Mouse (Mus musculus): Measurements from ENCODE around the gene Ptprs.

Ptprs gene

DNA sequence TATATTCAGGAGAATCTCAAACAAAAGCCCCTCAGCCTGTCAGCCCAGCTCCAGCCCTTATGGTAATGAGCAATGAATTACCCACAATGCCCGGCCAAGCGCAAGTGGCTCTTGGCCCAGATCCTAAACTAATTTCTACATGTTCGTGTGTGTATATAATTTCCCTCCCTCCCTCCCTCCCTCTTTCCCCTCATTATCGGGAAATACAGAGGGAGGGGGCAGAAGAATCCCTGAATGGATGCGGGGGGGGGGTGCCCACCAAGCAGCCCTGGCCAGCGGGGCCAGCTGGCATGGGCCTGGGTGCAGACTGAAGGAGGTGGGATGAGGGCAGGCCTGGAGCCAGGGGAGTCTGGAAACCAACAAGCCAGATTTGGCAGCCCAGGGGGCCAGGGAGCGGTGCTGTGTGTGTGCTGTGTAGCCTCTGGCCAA is 8.8 kb downstream of the Ptprs start:
- no peak for DNase-seq (ENCODE audit: low spot score)

DNA sequence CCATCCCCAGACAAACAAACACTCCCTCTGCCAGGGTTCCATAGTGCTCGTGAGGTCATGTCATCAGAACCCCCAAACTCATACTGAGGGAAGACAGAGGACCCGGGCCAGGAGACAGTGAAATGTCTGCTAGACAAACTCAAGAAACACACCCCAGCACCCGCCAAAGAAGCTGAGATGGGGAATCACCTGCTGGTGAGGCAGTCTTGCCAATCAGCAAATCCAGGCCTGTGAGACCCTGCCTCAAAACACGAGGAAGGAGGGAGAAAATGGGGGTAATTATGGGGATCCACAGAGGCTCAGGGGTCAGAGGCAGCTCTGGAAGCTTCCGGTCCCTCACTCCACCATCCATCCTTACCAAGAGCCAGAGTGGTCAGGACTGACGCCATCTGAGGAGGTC is 9.5 kb downstream of the Ptprs start:
- no peak for DNase-seq (ENCODE audit: low spot score)

DNA sequence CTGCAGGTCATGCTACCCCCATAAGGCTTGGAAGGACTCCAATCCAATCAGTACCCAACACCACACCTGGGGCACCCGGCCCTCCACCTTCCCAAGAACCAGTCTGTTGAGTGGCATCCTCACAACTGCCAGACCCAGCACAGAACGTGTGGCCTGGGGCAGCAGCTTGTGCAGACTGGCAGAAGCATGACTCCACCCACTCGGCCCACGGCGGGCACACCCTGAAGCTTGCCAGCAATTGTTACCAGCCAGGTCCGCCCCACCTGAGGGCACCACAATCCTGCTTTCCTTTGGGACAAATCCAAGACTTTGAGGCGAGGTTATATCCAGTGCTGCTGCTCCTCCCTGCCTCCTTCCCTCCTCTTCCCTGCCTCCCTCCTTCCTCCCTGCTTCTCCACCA is 11.5 kb downstream of the Ptprs start:
- no peak for DNase-seq (ENCODE audit: low spot score)

DNA sequence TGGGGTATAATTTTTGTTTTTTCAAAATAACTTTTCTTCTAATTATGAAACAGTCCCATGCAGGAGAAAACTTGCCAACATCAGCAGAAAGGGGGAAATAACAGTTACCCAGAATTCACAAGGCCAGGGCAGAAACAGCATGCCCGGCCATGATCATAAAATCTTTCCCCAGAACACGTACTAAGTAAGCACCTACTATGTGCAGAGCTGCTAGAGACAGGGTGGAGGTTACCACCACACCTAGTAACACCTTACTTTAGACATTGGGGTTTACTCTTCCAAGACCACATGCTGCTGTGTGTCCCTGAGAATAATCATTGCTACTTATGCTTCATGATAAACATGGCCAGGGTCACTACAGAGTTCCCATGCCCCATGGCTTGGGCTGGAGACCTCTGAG is 11.9 kb downstream of the Ptprs start:
- DNase-seq (ENCODE audit: low spot score) = no peak

DNA sequence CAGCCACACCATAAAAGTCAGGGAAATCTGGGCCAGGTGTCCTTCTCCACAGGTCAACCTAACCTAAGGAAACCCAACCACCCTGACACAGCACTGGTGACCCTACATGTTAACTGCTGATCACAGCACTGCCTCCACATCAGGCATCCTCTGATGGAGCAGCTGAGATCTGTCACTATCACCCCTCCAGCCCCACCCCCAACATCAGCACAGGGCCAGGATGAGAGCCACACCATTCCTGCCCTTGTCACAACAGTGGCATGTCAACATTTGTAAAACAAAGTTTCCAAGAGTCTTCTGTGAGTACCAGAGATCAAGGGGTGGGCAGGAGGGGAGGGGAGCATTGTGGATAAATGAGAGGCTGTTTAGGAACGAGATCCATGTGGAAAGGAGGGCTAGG is 12.8 kb downstream of the Ptprs start:
- no peak for DNase-seq (ENCODE audit: low spot score)

DNA sequence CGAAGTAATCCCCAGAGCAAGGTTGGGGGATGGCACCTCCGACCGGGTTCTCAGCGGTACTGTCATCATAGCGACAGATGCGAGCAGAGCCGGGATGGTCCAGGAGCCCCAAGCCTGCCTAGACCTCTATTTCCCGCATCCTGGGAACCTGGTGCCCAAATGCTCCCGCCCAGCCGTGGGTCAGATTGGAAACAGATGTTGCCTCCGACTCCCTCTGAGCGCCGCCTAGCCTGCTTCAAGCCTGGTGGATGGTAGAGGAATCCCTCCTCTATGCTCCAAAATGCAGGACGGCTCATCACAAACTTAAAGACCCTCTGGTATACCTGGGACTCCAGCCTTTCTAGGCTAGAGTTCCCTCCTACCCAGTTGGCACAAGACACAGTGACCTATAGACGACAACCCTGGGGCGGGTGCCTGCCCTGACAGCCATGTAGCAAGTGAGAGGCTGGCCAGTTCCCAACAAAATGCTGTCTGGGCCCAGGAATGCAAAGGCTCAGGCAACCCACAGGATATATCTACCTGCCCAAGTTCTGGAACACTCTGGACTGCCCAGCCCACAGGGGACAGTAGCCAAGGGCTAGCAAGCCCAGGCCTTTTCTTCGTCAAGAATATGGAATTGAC is 13.3 kb downstream of the Ptprs start:
- no peak for DNase-seq (ENCODE audit: low spot score)

DNA sequence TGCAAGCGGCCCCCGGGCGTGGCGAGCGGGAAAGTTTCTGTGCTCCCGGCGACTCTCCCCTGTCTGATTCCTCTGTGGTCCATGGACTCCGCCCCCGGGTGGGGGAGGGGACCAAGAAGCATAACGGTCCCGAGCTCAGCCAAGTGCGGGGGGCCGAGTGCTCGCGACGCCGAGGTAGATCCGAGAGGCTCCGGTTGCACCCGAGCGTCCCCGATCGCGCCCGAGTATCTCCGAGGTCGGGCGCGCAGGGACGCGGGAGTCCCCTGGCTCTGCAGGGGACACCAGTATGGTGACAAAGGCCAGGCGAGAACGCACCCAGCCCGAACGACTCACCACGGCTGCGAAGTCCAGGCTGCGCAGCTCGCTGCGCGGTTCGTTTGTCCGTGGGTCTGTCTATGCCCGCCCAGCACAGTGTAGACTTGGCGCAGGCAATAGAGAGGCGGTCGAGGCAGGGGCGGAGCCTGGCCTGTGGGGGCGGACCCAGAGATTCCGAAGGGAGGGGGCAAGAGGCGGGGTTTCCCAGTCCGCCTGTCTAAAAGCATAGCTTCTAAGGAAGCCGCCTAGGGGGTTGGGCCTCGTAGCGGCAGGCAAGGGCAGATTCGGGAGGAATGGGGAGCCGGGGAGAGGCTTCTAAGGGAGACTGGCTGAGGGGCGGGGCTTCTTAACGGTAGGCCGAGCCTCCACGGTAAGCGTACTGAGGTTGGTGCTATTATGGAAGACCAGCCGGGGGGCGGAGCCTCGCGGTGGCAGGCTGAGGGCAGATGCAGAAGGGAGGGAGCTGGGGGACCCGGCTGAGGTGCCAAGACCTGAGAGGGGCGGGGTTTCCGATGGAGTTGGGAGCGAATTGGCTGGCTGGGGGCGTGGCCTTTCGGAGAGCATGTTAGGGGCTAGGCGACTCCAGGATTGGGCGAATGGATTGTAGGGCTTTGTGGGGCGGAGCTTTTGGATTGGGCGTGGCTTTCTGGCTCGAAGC is 14.2 kb downstream of the Ptprs start:
- peak; percentile 99 for DNase-seq (ENCODE audit: low spot score)

DNA sequence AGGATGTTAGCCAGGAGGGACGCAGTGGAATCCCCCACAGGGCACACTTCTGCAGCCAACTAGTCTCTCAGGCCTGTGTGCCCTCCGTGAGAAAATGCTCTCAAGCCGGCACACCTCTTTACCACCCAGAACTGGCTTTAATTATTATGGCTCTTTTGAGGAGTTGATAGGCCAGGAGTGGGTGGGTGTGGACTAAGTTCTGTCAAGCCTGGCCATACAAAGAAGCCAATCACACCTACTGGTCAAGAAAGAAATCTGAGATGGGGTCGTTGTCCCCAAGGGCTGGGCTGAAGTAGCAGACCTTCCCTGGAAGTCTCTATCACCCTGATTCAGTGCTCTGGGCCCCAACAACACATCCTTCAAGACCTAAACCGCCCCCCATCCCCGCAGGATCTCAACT is 15.4 kb downstream of the Ptprs start:
- no peak for DNase-seq (ENCODE audit: low spot score)

DNA sequence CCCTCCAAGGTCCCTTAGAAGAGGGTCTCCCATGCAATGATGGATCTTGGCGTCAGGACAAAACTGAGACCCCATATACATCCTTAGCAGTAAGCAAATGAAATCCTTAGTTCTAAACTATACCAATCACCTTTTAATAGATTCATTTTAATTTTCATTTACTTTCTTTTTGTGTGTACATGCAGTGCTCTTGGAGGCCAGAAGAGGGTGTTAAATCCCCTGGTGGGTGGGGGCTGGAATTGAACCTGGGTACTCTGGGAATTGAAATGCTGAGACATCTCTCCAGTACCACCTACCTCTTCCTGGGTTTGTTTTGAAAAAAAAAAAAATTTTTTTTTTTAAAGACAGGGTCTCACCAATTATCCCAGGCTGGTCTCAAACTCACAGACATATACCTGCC is 18.8 kb downstream of the Ptprs start:
- DNase-seq (ENCODE audit: low spot score) = no peak

DNA sequence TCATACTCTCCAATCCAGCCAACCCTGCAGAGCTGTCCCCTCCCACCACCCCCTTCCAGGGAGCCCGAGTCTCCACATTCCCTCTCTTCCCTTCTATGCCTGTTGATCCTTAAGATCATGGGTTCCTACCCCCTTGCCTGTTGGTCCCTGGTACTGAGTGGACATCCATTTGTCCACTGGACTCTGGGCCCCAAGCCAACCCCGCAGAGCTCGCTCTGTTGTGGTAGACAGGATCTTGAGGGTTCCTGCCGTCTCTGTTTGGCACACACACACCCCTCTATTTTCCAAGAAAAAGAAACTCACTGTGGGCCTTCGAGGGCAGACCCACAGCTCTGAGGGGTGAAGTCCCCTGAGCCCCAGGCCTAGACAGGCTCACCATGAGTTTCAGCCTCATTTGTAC is 19.9 kb downstream of the Ptprs start:
- DNase-seq (ENCODE audit: low spot score) = no peak

DNA sequence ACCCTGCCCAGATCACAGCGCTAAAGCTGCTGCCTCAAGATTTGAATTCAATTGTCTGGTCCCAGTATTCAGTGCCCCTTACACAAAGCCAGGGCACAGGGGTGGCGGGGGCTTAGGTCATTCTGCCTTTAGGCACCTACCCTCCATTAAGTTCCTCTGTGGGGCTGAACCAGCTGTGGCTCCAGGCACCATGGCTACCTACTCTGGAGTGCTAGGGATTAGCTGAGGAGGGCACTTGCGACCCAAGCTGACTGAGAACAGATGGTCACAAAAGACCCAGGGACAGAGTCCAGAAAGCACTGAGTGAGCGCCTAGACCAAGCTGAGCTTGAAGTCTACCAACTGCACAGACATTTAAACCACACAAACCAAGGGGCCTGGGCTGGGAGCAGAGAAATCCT is 22.6 kb downstream of the Ptprs start:
- no peak for DNase-seq (ENCODE audit: low spot score)

DNA sequence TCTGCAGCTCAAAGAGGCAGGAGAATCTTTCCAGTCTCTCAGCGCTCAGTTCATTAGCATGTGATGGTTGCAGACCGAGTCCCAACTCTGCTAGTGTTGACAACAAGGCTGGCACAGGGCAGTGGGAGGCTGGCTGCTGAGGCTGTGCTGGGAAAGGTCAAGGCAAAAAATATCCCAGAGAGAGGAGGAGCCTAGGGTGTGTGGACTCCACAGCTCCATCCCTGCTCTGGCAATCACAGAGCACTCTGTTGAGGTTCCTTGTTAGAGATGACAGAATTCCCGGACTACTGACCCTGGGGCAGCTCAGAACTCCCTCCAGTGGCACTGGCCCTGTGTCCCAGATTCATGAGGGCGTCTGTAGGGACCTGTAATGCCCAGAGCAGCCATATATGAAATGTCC is 23.0 kb downstream of the Ptprs start:
- no peak for DNase-seq (ENCODE audit: low spot score)

DNA sequence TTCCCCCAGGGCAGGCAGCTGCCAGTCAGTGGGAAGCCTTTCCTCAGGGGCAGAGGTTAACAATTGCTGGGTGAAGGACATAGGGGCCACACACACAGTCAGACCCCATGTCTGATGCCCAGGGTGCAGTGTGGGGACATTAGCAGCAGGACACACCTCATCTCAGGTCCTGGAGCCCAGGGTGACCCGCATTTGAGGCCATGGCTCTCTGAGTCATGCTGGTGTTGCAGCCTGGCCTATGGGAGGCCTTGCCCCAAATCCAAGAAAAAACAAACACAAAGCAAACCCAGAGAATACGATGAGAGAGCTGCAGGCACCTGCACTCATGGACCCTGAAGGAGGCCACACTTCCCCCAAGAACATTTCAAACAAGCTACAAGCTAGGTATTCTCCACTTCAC is 28.6 kb downstream of the Ptprs start:
- DNase-seq (ENCODE audit: low spot score) = no peak

DNA sequence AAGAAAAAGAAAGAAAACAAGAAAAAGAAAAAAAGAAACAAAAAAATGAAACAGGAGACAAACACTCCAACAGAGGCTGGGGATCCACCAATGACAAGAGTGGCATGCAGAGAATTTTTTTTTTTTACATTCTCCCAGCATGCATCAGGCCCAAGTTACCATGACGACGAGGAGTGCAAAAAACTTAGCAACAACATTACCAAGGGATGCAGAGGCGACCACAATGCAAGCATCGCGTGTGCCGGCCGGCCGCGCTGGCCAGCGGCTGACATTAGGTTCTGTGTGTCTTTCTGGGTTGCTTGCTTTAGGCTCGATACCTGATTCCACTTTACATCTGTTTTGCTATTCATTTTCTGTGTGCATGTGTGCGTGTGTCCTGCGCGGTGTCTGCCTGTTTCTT is 30.9 kb downstream of the Ptprs start:
- no peak for DNase-seq (ENCODE audit: low spot score)

DNA sequence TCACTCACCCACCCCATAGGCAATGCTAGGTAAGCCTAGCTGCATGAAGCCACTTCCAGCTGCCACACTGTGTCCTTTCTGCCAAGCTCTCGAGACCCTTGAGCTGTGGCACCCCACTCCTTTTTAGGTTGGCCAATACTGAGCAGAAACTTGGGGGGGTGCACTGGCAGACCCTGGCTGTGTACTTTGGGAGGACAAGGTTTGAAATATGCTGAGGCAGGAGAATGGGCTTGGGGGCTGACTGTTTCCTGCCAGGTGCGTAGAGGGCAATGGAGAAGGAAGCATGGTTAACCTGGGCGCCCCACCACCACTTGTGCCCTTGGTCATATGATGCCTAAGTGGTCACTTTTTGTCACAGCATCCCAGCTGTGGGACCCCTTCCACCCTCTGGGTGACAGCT is 31.5 kb downstream of the Ptprs start:
- no peak for DNase-seq (ENCODE audit: low spot score)

DNA sequence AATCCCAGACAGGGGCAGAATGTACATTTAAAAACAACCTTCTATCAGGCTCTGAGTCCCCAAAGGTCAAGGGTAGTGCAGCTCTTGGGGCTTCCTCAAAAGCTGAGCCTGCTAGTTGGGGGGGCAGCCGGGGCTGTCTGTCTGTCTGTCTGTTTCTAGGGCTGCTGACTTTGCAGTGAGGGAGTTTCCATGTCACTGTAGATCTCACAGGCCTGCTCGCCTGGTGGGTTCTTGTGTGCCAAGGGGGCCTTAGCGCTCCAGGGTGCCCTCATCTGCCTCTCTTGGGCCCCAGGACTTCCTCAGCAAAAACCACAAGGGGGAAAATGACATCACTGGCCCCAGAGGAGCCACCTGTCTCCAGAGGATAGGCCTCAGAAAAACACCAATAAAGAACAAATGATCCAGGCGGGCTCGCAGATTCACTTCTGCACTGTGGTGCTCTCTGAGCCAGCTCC is 32.9 kb downstream of the Ptprs start:
- no peak for DNase-seq (ENCODE audit: low spot score)

DNA sequence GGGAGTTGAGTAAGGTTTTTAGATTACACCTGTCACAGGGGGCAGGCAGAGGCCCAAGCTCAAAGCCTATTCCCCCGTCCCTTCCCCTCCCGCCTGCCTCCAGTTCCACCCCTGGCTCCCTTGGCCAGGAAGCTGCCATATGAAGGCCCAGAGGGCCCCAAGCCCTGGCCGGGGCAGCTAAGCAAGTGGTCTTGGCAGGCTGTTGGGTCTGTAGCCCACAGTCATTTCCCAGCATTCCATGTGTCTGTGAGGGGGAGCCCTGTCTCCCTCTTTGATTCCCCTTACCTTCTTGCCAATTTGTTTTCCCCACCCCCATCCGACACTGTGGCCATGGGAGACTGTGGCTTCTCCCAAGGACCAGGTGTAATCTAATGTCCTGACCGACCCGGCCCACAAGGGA is 34.0 kb downstream of the Ptprs start:
- DNase-seq (ENCODE audit: low spot score) = no peak

DNA sequence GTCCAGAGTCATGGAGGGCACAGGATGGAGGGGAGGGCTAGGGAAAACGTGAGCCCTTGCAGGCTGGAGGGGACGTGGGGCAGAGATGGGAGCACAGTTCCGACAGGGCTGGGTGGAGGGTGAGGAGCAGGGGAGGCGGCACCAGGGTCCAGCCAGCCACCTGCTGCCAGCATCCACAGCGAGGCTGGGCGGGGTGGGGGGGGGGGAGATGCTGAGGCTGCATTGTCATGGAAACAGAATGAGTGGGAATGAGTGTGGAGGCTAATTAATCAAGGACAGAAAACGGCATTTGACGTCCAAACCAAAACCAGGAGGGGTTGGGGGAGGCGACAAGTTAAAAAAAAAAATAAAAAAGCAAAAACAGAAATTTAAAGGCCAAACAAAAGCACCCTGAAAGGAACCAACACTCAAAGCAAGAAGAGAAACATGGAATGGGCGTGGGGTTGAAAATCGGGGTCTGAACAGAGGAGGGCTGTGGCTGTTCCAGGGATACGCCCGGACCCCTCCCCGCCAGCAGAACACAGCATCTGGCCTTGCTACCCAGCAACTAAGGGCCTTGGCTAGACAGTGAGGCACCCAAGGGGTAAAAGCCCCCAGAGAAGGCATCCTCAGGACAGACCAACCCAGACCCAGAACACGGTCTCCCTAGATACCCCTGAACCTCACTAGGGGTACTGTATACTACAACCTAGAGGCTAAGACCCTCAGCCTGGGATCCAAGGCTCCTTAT is 36.4 kb downstream of the Ptprs start:
- no peak for DNase-seq (ENCODE audit: low spot score)

DNA sequence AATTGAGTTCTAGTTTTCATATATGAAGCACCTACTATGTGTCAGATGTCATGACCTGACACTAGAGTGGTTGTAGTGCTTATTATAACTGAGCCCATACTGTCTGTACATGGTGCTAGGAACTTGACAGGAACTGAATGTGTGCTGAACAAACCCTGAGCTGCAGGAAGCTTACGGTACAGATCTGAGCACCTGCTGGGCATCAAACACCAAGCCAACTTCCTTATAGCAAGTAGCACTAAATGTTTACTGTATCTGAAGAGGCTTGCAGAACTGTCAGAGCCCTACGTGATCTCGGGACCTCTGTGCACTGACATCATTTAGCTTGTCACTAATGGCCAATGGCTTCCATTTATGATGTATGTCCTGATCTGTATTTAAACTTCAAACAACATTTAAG is 44.7 kb downstream of the Ptprs start:
- no peak for DNase-seq (ENCODE audit: low spot score)

DNA sequence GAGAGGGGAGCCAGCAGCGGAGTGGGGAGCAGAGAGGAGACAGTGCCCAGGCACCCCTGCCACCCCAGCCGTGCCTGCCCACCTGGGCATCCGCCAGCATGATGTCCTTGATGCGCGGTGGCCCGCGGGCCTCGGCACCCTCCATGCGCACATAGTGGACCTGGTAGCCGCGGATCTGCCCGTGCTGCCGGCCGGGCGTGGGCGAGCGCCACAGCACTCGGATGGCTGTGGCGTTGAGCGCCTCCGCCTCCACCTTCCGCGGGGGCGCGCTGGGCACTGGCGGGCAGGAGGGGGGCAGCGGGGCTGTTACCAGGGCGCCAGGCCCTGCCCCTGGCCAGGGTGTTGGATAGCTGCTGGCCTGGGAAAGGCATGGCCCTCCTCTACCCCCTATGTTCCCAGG is 48.4 kb downstream of the Ptprs start:
- no peak for DNase-seq (ENCODE audit: low spot score)

DNA sequence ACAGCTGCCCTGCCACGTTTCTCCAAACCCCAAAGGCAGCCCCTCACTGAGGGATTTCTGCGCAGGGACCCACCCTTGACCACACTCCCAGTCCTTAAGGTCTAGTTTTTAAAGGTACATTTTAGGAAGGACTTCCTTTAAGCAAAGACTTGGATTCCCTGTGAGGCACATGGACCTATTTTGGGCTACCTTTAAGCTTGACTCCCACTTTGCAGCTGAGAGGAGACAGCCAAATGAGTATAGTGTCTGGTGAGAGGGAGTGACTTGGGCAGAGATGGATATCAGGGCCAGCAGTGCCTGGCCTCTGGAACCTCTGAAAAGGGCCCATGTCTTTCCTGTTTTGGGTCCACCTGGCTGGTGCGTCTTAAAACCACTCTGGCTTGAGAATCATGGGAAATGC is 50.3 kb downstream of the Ptprs start:
- DNase-seq (ENCODE audit: low spot score) = no peak

DNA sequence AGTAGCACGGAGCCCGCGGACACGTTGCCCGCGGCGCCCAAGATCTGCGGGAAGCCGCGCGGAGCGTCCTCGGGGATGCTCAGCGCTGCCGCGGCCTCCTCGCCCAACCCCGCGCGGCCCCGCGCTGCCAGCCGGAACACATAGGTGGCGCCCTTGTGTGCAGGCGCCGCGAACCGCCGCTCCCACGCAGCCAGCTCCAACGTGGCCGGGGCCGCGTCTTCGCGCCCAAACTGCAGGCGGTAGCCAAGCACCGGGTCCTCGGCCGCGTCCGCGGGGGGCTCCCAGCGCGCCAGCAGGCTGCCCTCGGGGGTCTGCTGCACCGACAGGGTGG is 50.7 kb downstream of the Ptprs start:
- peak; percentile 56 for DNase-seq (ENCODE audit: low spot score)

Data from ovary, adult 18-20 months (tissue).